Mouse (Mus musculus): ENCODE measurements around the gene Diexf.

Gene Diexf

DNA sequence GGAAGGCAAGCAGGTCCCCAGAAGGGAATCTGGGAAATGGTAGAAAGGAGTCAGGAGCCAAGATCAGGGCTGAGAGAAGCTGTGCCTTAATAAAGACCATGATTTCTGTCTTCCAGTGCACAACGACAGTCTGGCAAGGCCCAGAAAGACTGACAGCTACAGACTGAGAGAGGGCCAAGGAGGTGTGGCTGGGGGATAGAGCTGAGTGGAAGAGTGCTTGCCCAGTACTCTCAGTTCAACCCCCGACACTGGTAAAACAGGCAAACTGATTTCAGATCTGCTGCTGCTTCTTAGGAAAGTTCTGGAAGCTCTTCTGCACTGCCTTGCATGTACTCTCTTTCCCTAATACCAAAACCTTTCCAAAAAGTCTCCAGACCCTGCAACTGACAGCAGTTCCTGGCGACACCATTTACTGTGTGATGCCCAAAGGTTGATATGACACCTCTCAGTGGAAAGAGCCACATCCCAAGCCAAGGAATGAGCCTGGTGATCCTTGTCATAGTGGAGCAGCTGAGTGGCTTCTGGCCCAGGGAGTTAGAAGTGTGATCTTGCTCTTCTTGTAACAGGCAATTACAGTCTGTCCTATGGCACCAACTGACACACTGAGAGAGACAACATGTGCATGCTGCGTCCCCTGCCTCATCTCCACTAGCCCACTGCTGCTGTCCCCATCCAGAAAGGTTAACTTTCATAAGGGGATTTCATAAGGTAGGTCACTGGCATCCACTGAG lies 43.8 kb downstream of the Diexf start:
- no peak for DNase-seq (ENCODE audit: low spot score in 2 of 2)

DNA sequence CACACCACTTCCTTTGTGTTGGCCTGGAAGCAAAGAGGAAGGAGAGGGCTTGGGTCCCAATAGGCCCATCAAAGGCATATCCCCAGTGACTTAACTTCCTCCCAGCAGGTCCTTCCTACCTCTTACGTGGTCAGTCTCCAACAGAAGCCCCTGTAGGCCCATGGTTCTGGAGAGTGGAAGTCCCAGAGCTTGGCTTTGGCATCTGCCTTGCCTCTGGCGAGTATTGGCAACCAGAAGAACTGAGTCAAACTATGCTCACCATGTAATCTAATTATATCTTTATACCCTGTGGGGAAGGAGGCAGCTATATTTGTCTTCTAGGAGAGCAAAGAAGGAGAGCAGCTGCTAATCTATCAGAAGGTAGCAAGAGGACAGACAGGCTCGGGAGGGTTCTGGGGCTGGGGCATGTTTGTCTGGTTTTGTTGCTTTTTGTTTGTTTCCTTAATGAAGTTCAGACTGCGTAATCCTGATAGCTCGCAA lies 44.5 kb downstream of the Diexf start:
- DNase-seq (ENCODE audit: low spot score in 2 of 2) = no peak

DNA sequence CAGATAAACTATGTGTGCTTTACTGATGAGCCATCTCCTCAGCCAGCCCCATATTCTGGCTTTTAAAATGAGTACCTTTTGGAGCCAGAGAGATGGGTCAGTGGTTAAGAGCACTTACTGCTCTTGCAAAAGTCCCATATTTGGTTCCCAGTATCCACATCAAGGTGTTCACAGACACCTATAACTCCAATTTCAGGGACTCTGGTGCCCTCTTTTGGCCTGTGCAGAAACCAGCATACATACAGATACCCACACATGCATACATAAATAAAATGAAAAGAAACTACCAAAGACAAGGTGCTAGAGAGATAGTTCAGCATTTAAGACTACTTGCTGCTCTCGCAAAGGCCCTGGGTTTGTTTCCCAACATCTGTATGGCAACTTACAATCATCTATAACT lies 46.1 kb downstream of the Diexf start:
- DNase-seq (ENCODE audit: low spot score in 2 of 2) = no peak

DNA sequence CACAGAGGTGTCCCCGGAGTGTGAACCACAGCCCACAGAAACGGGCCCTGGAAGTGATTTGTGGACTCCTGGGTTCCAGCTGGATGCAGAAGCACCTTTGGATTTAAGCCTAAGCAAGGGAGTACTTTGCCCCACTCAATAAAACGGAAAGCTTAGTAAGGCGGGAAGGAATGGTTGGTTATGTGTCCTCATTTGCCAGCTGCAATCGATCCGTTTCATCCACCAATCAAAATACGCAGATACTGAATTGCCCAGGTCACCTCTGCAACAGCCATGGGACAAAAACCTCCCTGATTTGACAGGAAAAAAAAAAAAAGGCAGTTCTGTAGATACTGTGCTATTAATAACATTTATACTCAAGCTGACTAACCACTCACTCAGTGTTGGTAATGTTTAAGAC lies 47.0 kb downstream of the Diexf start:
- DNase-seq (ENCODE audit: low spot score in 2 of 2) = no peak

DNA sequence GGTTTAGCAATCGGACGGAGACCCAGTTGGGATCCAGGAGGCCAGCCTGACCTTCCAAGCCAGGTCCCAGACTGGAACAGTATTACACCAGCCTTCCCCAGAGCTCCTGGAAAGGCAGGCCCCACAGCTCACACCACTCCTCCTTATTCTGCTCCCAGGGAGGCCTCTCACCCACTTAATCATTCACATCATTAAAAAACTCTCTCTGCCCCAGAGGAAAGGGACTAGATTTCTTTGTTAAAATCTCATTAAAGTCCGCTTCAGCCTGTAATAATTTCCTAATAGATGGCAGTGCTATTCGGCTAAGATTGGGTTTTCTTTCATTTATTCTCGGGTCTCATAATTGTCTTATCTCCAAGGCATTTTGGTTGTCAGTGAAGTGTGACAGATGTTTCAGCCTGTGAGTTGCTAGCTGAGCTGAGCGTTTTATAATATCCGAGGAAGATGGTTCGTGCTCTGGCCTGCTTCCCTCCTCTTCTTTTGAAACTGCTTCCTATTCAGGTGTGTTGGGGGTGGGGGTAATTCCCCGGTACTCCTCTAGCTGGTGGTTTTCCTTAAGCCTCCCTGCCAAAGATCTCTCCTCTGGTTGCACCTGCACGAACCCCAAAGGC lies 47.7 kb downstream of the Diexf start:
- no peak for DNase-seq (ENCODE audit: low spot score in 2 of 2)

DNA sequence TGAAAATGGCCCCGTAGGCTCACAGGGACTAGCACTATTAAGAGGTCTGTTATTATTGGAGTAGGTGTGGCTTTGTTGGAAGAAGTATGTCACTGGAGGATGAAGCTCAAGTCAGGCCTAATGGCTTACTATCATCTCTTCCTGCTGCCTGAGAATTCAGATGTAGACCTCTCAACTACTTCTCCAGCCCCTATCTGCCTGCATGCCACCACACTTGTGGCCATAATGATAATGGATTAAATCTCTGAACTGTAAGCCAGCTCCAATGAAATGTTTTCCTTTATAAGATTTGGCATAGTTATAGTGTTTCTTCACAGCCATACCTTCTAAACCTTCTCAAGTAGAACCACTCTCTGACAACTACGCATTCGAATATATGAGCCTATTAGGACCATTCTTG lies 67.5 kb downstream of the Diexf start:
- DNase-seq (ENCODE audit: low spot score in 2 of 2) = no peak

DNA sequence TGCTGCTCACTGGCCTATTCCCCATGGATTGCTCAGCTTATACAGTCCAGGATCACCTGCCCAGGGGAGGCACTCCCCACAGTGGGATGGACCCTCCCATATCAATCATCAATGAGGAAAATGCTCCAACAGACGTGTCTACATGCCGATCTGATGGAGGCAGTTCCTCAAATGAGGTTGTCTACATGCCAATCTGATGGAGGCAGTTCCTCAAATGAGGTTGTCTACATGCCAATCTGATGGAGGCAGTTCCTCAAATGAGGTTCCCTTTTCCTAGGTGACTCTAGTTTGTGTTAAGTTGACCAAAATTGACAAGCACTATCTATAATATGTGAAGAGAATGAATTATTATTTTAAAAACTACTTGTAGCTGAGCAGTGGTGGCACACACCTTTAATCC lies 69.9 kb downstream of the Diexf start:
- DNase-seq (ENCODE audit: low spot score in 2 of 2) = no peak

DNA sequence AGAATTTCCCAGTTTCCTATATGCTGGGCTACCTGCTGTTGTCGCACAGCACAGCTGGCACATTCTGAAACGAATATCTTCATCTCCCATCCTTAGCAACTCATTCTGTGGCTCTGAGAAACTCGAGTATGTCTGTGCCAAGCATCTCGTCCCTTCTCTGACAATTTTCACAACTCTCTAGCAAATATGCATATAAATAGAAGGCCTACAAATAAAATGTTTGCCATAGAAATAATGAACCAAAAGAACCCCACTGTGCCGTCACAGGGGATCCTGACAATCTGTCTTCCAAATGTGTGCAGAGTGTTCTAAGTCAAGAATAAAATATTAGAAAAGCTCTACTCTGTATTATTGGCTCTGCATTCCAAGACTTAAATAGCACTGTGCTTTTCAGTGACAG lies 70.5 kb downstream of the Diexf start:
- DNase-seq (ENCODE audit: low spot score in 2 of 2) = no peak

DNA sequence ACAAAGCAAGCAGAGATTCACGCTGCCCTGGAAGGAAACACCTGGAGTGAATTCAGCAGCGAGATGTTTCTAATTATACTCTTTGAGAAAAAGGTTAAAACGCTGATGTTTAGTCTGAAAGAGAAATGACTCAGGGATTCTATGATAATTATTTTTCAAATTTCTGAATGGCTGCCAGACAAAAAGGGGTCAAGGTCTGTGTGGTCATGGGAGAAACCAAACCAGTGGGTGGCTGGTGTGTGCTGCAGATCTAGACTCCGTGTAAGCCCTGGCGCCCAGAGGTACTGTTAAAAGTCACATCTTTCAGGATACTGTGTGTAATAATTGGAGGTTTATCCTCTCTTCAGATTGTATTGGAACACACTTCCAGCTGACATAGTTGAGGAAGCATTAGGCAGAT lies 75.7 kb downstream of the Diexf start:
- DNase-seq (ENCODE audit: low spot score in 2 of 2) = no peak

DNA sequence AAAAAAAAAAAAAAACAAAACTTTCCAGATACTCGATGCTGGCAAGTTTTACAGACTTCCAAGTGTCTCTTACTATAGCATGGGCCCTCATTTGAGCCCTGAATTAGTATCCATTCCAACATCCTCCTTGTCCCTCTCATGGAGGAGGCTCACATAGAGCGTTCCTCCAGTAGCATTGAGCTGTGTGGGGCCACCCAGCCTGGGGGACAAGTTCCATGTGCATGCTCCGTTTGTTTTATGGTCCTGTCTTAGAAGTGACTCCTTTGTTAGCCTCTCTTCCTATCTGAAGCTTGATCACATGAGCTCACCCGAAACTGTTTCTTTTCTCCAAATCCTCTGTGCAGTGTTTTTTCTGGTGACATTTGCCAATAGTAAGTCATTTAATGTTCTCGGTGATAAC lies 77.0 kb downstream of the Diexf start:
- DNase-seq (ENCODE audit: low spot score in 2 of 2) = no peak

DNA sequence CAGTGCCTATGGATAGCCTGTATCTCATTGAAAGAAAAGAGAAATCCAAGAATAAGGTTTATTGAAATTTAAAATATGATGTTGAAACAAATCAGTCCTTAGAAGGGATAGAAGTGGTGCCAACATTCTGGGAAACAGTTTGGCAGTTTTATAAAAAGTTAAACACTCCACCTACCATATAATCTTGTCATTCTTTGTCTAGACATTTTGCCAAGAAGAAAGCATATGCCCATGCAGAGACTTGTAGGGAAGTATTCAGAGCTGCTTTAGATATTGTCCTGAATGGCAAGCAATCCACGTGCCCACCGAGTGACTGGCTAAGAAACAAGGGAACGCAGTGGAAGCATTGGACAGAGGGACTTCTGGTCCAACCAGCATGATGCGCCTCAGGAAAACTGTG lies 82.5 kb downstream of the Diexf start:
- no peak for DNase-seq (ENCODE audit: low spot score in 2 of 2)

DNA sequence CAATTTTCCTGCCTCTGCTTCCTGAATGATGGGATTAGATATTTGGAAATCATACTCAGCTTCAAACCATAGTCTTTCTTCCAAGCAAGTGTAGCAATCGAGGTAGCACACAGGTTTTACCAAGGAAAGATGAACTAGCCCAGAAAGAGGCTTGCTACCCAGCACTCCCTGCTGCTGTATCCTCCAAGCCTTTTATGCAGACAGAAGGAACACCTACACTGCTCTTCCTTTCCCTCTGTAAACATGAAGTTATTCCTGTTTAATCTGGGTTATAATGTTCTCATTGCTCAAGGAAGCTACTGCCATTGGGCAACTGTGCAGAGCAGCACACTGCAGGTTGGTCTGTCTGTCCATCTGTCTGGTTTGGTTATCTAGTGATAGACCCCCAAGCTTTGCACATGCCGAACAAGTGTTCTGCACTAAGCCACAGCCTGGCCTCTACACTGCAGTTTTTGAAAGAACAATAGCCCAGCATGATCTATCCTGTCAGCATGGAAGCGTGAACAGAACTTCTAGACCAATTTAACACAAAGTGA lies 87.2 kb downstream of the Diexf start:
- DNase-seq (ENCODE audit: low spot score in 2 of 2) = no peak
